8 mouse cellular contexts compared by ENCODE assay signal in genomic region chr11:109331424-109331824, GRCm38 (mm10). TPM values are rescaled to one million over a fixed set of nuclear protein-coding genes. Genes with fewer than 3 reads are reported as not detected.
DNase-seq lines count a peak whose midpoint lies in the region; ATAC-seq and TF ChIP-seq lines count a peak whose summit lies in the region.

No protein-coding gene starts in this region.

- peak; percentile 90 for ATAC-seq in embryonic facial prominence, embryonic 15.5 days (ENCODE audit: insufficient number of reproducible peaks, low FRiP score, low TSS enrichment, low read depth)
- peak; percentile 94 for ATAC-seq in kidney, embryonic 14.5 days (ENCODE audit: low FRiP score, low TSS enrichment)
- ATAC-seq in monocyte, adult 5-6 weeks (replicated peaks; ENCODE audit: insufficient number of reproducible peaks, low FRiP score, low TSS enrichment, poor library complexity, severe bottlenecking): peak; percentile 87

- TF ChIP-seq POLR2A in bone marrow, adult 2 months (IDR thresholded peaks at IDR 0.05; ENCODE audit: borderline replicate concordance, control insufficient read depth, low read depth, low read length): no peak

- no peaks in the 10 kb centered on the region for H3K9me3 ChIP-seq in embryonic facial prominence, embryonic 15.5 days (replicated peaks)
- H3K9me3 ChIP-seq in kidney, embryonic 14.5 days (ENCODE audit: control insufficient read depth, low read length): no peaks in the 10 kb centered on the region

- 4% methylated on average over 6 of the region's 6 CpGs for WGBS in bone marrow, adult 2 months
- 4% methylated on average over 6 of the region's 6 CpGs for WGBS in embryonic facial prominence, embryonic 15.5 days
- 4% methylated on average over 6 of the region's 6 CpGs for WGBS in kidney, embryonic 14.5 days

- H3K4me2 ChIP-seq in embryonic facial prominence, embryonic 15.5 days (replicated peaks): peak overlapping the region; percentile 59
- peak overlapping the region; percentile 27 for H3K4me2 ChIP-seq in kidney, embryonic 14.5 days (replicated peaks; ENCODE audit: low read depth, low read length)

- H3K27me3 ChIP-seq in embryonic facial prominence, embryonic 15.5 days: no peaks in the 10 kb centered on the region
- H3K27me3 ChIP-seq in kidney, embryonic 14.5 days (ENCODE audit: control insufficient read depth, insufficient read depth, low read length): no peaks in the 10 kb centered on the region

- no peaks in the 10 kb centered on the region for H3K36me3 ChIP-seq in embryonic facial prominence, embryonic 15.5 days
- H3K36me3 ChIP-seq in kidney, embryonic 14.5 days (ENCODE audit: control insufficient read depth, insufficient read depth, low read length): no peaks in the 10 kb centered on the region

- no peak overlapping the region for H3K9ac ChIP-seq in embryonic facial prominence, embryonic 15.5 days
- no peak overlapping the region for H3K9ac ChIP-seq in kidney, embryonic 14.5 days (ENCODE audit: low read depth, low read length)

- no peaks in the 10 kb centered on the region; the same call in 1 of the 2 replicates for H3K4me1 ChIP-seq in bone marrow, adult 2 months (ENCODE audit: control insufficient read depth, insufficient read depth, low read length)
- H3K4me1 ChIP-seq in embryonic facial prominence, embryonic 15.5 days: peaks cover 12% of the 10 kb centered on the region
- no peaks in the 10 kb centered on the region for H3K4me1 ChIP-seq in kidney, embryonic 14.5 days (ENCODE audit: control insufficient read depth, insufficient read depth, low read length)

- peak overlapping the region; percentile 65 for H3K4me3 ChIP-seq in bone marrow, adult 2 months (replicated peaks; ENCODE audit: control insufficient read depth, low read depth, low read length)
- H3K4me3 ChIP-seq in embryonic facial prominence, embryonic 15.5 days (replicated peaks): peak overlapping the region; percentile 38
- peak overlapping the region; percentile 14; the same call in 1 of the 2 replicates for H3K4me3 ChIP-seq in kidney, embryonic 14.5 days (ENCODE audit: low read length)

- TF ChIP-seq CTCF in bone marrow, adult 2 months (IDR thresholded peaks at IDR 0.05; ENCODE audit: control insufficient read depth, insufficient read depth, low read length): peak; percentile 90

- H3K27ac ChIP-seq in bone marrow, adult 2 months (ENCODE audit: control insufficient read depth, insufficient read depth, low read depth, low read length, poor library complexity): no peak overlapping the region
- H3K27ac ChIP-seq in embryonic facial prominence, embryonic 15.5 days (replicated peaks): no peak overlapping the region
- no peak overlapping the region for H3K27ac ChIP-seq in kidney, embryonic 14.5 days (ENCODE audit: low read depth, low read length)

- peak; percentile 98 for DNase-seq in 416B (ENCODE audit: low read depth)
- peak; percentile 89 to 94 for DNase-seq in heart, adult 9 months (ENCODE audit: low spot score in 2 of 2)
- DNase-seq in liver: peak; percentile 93
- peak; percentile 91 to 97 for DNase-seq in spleen, postnatal 4 days (ENCODE audit: low spot score in 2 of 2)

RNA-seq across cellular contexts. Expression of gene Gna13, which starts 31.2 kb away (rescaled TPM):
- polyA plus RNA-seq in bone marrow, adult 2 months (2011; ENCODE audit: insufficient read depth, insufficient read length, low replicate concordance, missing spikeins): 9.0 and 28.9 TPM in 2 replicates
- 24.8 and 25.6 TPM in 2 replicates for polyA plus RNA-seq in embryonic facial prominence, embryonic 15.5 days (2015; fragmentation: Nextera tagmentation; extraction: Ambion mirVana)
- polyA plus RNA-seq in kidney, embryonic 14.5 days (2014; fragmentation: Nextera tagmentation; extraction: Ambion mirVana): 19.0 and 31.0 TPM in 2 replicates
- total RNA-seq in monocyte, adult 5-6 weeks (2017): 71.1 to 88.8 TPM (median 81.3 TPM) in 3 replicates

RNA-seq across cellular contexts. Expression of gene Rgs9, which starts 33.5 kb away (rescaled TPM):
- polyA plus RNA-seq in bone marrow, adult 2 months (2011; ENCODE audit: insufficient read depth, insufficient read length, low replicate concordance, missing spikeins): 0.57 TPM in 1 of 2 replicates, not detected in the other
- polyA plus RNA-seq in embryonic facial prominence, embryonic 15.5 days (2015; fragmentation: Nextera tagmentation; extraction: Ambion mirVana): 2.1 and 2.2 TPM in 2 replicates
- 1.4 and 2.3 TPM in 2 replicates for polyA plus RNA-seq in kidney, embryonic 14.5 days (2014; fragmentation: Nextera tagmentation; extraction: Ambion mirVana)
- 0.19 to 0.78 TPM in 2 of 3 replicates, not detected in the other for total RNA-seq in monocyte, adult 5-6 weeks (2017)

Comparison
In these comparisons a context has a peak if more than half of its experiments do, and no peak if none do; other contexts are left out.
1. H3K4me3 ChIP-seq: peak in every context shown above with its lines; median percentile 65 in bone marrow, adult 2 months; 38 in embryonic facial prominence, embryonic 15.5 days; 14 in kidney, embryonic 14.5 days.